Mouse (Mus musculus): ENCODE results near the gene Acaa1a. TPM values are rescaled to one million over a fixed set of nuclear protein-coding genes. Genes with fewer than 3 reads are reported as not detected.

The Acaa1a gene
- polyA plus RNA-seq, 1 experiment from 2014 or later = 95.4 TPM

GRCm38 (mm10) chr9:119350531-119350930 is 11.1 kb downstream of the Acaa1a start:
- Histone ChIP-seq H3K4me1 (ENCODE audit: control insufficient read depth, insufficient read depth, low read length) (no peaks in the 10 kb centered on the region), H3K4me3 (ENCODE audit: low read depth, low read length) (no peak overlapping the region), H3K27ac (ENCODE audit: low read depth, low read length) (no peak overlapping the region), H3K9ac (replicated peaks; ENCODE audit: low read depth, low read length) (no peak overlapping the region), H3K4me2 (ENCODE audit: low read depth, low read length) (no peak overlapping the region), H3K36me3 (ENCODE audit: control insufficient read depth, insufficient read depth, low read length) (peaks cover 38% of the 10 kb centered on the region), H3K9me3 (ENCODE audit: control insufficient read depth, low read length) (no peaks in the 10 kb centered on the region), H3K27me3 (ENCODE audit: control insufficient read depth, insufficient read depth, low read length) (no peaks in the 10 kb centered on the region)
- ATAC-seq (ENCODE audit: low read depth) = no peak
- WGBS = 92% methylated on average over 3 of the region's 3 CpGs

DNA sequence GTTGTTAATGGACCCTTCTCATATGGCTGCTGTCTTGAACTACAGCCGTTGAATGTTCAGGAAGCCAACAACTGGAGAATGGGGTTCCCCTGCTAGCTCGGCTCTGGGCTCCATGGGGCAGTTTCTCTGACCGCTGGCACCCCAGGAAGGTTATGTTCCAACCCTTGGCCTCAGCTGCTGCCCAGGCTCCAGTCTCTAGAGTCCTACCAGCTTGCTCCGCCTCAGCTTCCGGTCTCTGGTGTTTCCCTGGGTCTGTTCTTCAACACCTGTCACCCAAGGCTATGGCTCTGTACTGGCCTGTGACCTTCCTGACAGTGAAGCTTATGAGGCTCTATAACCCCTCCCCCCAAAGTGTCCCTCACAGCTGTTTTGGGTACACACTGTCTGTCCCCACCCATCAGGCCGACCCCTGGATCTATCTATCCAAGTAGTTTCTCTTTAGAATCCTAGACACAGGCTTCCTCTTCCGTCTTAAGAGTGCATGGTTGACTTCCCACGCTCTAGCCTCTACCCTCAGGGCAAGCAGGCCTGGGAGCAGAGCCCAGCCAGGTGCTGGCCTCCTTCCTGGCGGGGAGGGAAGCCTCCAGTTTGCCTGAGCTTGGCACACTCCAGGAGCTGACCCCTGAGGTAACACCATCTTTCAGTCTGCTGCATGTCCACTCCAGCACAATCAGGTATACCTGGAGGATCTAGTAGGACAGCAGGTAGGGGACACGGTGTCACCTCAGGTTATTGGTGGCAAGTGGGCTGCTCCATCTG is 11.7 kb downstream of the Acaa1a start:
- Histone ChIP-seq H3K36me3 (ENCODE audit: control insufficient read depth, insufficient read depth, low read length) (peaks cover 34% of the 10 kb centered on the region), H3K27ac (ENCODE audit: low read depth, low read length) (no peak overlapping the region), H3K4me1 (ENCODE audit: control insufficient read depth, insufficient read depth, low read length) (no peaks in the 10 kb centered on the region), H3K4me2 (ENCODE audit: low read depth, low read length) (no peak overlapping the region), H3K9ac (replicated peaks; ENCODE audit: low read depth, low read length) (no peak overlapping the region), H3K27me3 (ENCODE audit: control insufficient read depth, insufficient read depth, low read length) (no peaks in the 10 kb centered on the region), H3K4me3 (ENCODE audit: low read depth, low read length) (no peak overlapping the region), H3K9me3 (ENCODE audit: control insufficient read depth, low read length) (no peaks in the 10 kb centered on the region)
- no peak for ATAC-seq (ENCODE audit: low read depth)
- 92% methylated on average over 10 of the region's 10 CpGs for WGBS

DNA sequence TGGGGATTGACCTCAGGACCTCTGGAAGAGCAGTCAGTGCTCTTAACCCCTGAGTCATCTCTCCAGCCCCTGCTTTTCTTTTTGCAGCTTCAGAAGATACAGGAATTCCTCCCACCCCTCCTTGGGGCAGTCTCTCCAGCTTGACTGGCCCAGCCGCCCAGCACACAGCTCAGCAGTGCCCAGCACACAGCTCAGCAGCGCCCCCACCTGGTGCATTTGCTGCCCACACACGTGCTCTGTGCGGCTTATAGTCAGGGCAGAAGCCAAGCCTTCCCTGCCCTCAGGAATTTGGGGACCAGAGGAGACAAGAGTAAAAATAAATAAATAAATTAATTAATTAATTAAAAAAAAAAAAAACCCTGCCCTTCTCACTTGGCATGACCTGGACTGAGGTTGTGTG is 12.6 kb downstream of the Acaa1a start:
- no peak overlapping the region for H3K27ac ChIP-seq (ENCODE audit: low read depth, low read length)
- peak; percentile 66; the same call in 1 of the 2 replicates for ATAC-seq (ENCODE audit: low read depth)
- 24% methylated on average over 4 of the region's 4 CpGs for WGBS
- no peak overlapping the region for H3K9ac ChIP-seq (replicated peaks; ENCODE audit: low read depth, low read length)
- H3K4me3 ChIP-seq (ENCODE audit: low read depth, low read length) = no peak overlapping the region
- no peaks in the 10 kb centered on the region for H3K4me1 ChIP-seq (ENCODE audit: control insufficient read depth, insufficient read depth, low read length)
- no peak overlapping the region for H3K4me2 ChIP-seq (ENCODE audit: low read depth, low read length)
- no peaks in the 10 kb centered on the region for H3K27me3 ChIP-seq (ENCODE audit: control insufficient read depth, insufficient read depth, low read length)
- peaks cover 29% of the 10 kb centered on the region for H3K36me3 ChIP-seq (ENCODE audit: control insufficient read depth, insufficient read depth, low read length)
- H3K9me3 ChIP-seq (ENCODE audit: control insufficient read depth, low read length) = no peaks in the 10 kb centered on the region

DNA sequence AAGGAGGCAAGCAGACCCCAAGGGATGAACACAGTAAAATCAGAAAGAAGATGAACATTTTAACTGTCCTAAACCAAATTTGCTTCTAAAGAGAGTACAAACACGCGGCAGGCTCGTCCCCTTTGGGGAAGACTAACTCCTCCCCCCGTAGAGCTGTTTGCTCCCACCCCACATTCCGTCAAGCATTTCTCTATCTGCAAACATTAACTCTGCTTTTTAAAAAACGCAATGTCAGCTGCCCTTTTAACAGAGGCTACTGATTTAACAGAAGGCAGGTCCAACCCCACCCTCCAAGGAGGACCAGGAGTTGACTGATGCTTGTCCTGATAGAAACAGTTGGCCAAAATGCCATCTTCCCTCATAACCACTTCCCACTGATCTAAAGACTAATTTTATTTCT is 14.4 kb downstream of the Acaa1a start:
- H3K27ac ChIP-seq (ENCODE audit: low read depth, low read length) = no peak overlapping the region
- no peak overlapping the region for H3K4me3 ChIP-seq (ENCODE audit: low read depth, low read length)
- H3K36me3 ChIP-seq (ENCODE audit: control insufficient read depth, insufficient read depth, low read length) = peaks cover 14% of the 10 kb centered on the region
- no peak for ATAC-seq (ENCODE audit: low read depth)
- no peak overlapping the region for H3K4me2 ChIP-seq (ENCODE audit: low read depth, low read length)
- 84% methylated on average over 6 of the region's 6 CpGs for WGBS
- H3K9me3 ChIP-seq (ENCODE audit: control insufficient read depth, low read length) = no peaks in the 10 kb centered on the region
- H3K9ac ChIP-seq (replicated peaks; ENCODE audit: low read depth, low read length) = no peak overlapping the region
- no peaks in the 10 kb centered on the region for H3K4me1 ChIP-seq (ENCODE audit: control insufficient read depth, insufficient read depth, low read length)
- H3K27me3 ChIP-seq (ENCODE audit: control insufficient read depth, insufficient read depth, low read length) = no peaks in the 10 kb centered on the region

DNA sequence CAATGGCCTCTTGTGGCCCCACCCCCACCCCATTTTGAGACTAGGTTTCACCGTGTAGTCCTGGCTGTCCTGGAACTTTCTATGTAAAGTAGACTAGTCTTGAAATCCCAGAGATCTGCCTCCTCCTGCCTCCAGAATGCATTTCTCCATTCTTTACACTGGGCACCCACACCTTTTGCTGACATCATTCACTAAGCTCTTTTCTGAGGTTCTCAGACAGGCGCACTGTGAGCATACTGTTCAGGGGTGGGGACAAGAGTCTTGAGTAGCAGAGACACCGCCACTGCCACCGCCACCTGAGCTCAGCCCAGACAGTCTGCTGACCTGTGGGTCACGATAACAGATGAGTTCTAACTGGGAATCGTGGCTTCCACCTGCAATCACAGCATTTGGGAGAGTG is 16.5 kb downstream of the Acaa1a start:
- ATAC-seq (ENCODE audit: low read depth) = no peak
- Histone ChIP-seq H3K27ac (ENCODE audit: low read depth, low read length) (no peak overlapping the region), H3K9ac (replicated peaks; ENCODE audit: low read depth, low read length) (no peak overlapping the region), H3K36me3 (ENCODE audit: control insufficient read depth, insufficient read depth, low read length) (peaks cover 6% of the 10 kb centered on the region; the same call in 1 of the 2 replicates), H3K9me3 (ENCODE audit: control insufficient read depth, low read length) (no peaks in the 10 kb centered on the region), H3K4me3 (ENCODE audit: low read depth, low read length) (no peak overlapping the region), H3K4me1 (ENCODE audit: control insufficient read depth, insufficient read depth, low read length) (no peaks in the 10 kb centered on the region), H3K4me2 (ENCODE audit: low read depth, low read length) (no peak overlapping the region), H3K27me3 (ENCODE audit: control insufficient read depth, insufficient read depth, low read length) (no peaks in the 10 kb centered on the region)
- 84% methylated on average over 6 of the region's 6 CpGs for WGBS

DNA sequence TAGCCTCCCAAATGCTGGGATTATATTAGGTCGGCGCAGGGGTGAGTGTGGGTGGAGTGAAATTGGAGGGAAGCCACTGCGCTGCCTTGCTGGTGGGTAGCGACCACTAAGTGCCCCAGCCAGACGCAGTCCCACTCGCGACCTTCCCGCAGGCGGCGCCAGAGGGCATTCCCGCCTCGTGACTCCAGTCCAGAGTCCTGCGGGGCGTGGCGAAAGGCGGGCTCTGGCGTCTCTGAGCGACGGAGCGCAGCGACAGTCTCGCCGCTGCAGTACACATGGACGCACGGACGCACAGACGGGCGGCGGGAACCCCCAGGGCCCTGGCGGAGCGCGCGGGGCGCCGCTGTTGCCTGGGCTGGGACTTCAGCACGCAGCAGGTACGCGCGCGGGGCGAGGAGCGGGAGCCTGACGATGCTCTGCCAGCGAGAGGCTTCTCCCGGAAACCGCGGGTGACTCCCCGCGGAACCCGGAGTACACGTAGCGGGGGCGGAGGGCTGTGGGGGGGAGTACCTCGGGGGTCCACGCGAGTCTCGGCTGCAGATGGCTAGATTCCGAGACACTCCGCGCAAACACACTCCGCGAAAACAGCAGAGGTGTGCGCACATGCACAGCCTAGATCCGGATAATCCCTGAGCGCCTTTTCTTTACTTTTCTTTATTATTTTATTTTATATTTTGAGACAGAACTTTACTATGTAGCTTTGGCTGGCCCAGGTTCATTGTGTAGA is 18.0 kb downstream of the Acaa1a start, which contains the start of gene Xylb:
Gene Xylb, plus strand, starts transcription at position 51 of the 727 bp plus-strand sequence.
- ATAC-seq (ENCODE audit: low read depth) = peak; percentile 91
- Histone ChIP-seq H3K4me1 (ENCODE audit: control insufficient read depth, insufficient read depth, low read length) (no peaks in the 10 kb centered on the region), H3K27me3 (ENCODE audit: control insufficient read depth, insufficient read depth, low read length) (no peaks in the 10 kb centered on the region), H3K36me3 (ENCODE audit: control insufficient read depth, insufficient read depth, low read length) (no peaks in the 10 kb centered on the region), H3K27ac (ENCODE audit: low read depth, low read length) (no peak within 1 kb of the TSS), H3K4me3 (ENCODE audit: low read depth, low read length) (peak within 1 kb of the TSS; percentile 53), H3K9ac (replicated peaks; ENCODE audit: low read depth, low read length) (peak within 1 kb of the TSS; percentile 46), H3K9me3 (ENCODE audit: control insufficient read depth, low read length) (no peaks in the 10 kb centered on the region), H3K4me2 (ENCODE audit: low read depth, low read length) (peak within 1 kb of the TSS; percentile 86)
- 4% methylated on average over 65 of the region's 65 CpGs for WGBS

DNA sequence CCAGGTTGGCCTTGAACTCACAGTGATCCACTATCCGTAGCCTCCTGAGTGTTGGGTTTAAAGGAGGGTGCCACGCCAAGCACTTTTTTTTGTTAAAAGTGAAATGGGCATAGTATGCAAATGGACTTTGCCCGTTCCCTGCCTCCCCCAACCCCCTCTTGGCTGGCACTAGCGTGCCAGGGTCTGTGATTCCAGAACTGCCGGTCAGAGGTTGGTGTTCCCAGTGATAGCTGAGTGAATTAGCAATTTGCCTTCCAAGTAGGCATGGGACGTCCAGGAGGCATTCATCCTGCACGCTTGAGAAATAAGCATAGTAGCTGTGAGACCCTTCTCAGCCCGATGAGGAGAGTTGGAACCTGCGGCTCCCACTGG is 18.6 kb downstream of the Acaa1a start:
- WGBS = 39% methylated on average over 9 of the region's 9 CpGs
- Histone ChIP-seq H3K9me3 (ENCODE audit: control insufficient read depth, low read length) (no peaks in the 10 kb centered on the region), H3K4me1 (ENCODE audit: control insufficient read depth, insufficient read depth, low read length) (no peaks in the 10 kb centered on the region), H3K4me3 (ENCODE audit: low read depth, low read length) (peak overlapping the region; percentile 53), H3K9ac (replicated peaks; ENCODE audit: low read depth, low read length) (no peak overlapping the region), H3K27me3 (ENCODE audit: control insufficient read depth, insufficient read depth, low read length) (no peaks in the 10 kb centered on the region), H3K4me2 (ENCODE audit: low read depth, low read length) (peak overlapping the region; percentile 86), H3K27ac (ENCODE audit: low read depth, low read length) (no peak overlapping the region), H3K36me3 (ENCODE audit: control insufficient read depth, insufficient read depth, low read length) (no peaks in the 10 kb centered on the region)
- no peak; the same call in 1 of the 2 replicates for ATAC-seq (ENCODE audit: low read depth)

- no peak for ATAC-seq (ENCODE audit: low read depth)
- Histone ChIP-seq H3K27me3 (ENCODE audit: control insufficient read depth, insufficient read depth, low read length) (no peaks in the 10 kb centered on the region), H3K9ac (replicated peaks; ENCODE audit: low read depth, low read length) (no peak overlapping the region), H3K4me2 (ENCODE audit: low read depth, low read length) (no peak overlapping the region), H3K9me3 (ENCODE audit: control insufficient read depth, low read length) (no peaks in the 10 kb centered on the region), H3K4me1 (ENCODE audit: control insufficient read depth, insufficient read depth, low read length) (no peaks in the 10 kb centered on the region), H3K27ac (ENCODE audit: low read depth, low read length) (no peak overlapping the region), H3K36me3 (ENCODE audit: control insufficient read depth, insufficient read depth, low read length) (no peaks in the 10 kb centered on the region), H3K4me3 (ENCODE audit: low read depth, low read length) (no peak overlapping the region)
- WGBS = 94% methylated on average over 5 of the region's 5 CpGs
Observed at GRCm38 (mm10) chr9:119361416-119361815, 21.9 kb downstream of the Acaa1a start.

DNA sequence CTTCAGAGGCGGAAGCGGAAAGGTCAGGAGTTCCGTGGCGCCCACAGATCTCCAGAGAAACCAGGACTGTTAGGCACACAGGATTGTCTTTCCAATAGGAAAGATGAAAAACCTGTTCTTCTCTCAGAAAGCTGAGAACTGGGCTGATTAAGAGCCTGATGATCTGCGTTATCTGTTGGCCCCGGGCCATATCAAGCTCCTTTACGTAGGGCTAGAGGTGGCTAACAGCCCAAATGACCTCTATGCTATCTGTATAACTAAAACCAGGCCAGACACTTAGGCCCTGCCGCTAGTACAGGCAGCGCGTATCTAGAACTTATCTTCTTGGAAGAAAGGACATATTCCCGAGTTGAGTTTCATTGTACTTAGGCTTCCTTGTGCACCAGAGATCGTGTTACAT is 23.8 kb downstream of the Acaa1a start:
- Histone ChIP-seq H3K27ac (ENCODE audit: low read depth, low read length) (no peak overlapping the region), H3K27me3 (ENCODE audit: control insufficient read depth, insufficient read depth, low read length) (no peaks in the 10 kb centered on the region), H3K36me3 (ENCODE audit: control insufficient read depth, insufficient read depth, low read length) (no peaks in the 10 kb centered on the region), H3K4me2 (ENCODE audit: low read depth, low read length) (no peak overlapping the region), H3K9ac (replicated peaks; ENCODE audit: low read depth, low read length) (no peak overlapping the region), H3K9me3 (ENCODE audit: control insufficient read depth, low read length) (no peaks in the 10 kb centered on the region), H3K4me1 (ENCODE audit: control insufficient read depth, insufficient read depth, low read length) (no peaks in the 10 kb centered on the region), H3K4me3 (ENCODE audit: low read depth, low read length) (no peak overlapping the region)
- no peak for ATAC-seq (ENCODE audit: low read depth)
- 93% methylated on average over 12 of the region's 12 CpGs for WGBS

Data from neural tube, embryonic 14.5 days (tissue).